Mouse (Mus musculus): ENCODE results near the gene Atp8b5. TPM values are rescaled to one million over a fixed set of nuclear protein-coding genes. Genes with fewer than 3 reads are reported as not detected.

Atp8b5 gene
- not detected for total RNA-seq (2023)

DNA sequence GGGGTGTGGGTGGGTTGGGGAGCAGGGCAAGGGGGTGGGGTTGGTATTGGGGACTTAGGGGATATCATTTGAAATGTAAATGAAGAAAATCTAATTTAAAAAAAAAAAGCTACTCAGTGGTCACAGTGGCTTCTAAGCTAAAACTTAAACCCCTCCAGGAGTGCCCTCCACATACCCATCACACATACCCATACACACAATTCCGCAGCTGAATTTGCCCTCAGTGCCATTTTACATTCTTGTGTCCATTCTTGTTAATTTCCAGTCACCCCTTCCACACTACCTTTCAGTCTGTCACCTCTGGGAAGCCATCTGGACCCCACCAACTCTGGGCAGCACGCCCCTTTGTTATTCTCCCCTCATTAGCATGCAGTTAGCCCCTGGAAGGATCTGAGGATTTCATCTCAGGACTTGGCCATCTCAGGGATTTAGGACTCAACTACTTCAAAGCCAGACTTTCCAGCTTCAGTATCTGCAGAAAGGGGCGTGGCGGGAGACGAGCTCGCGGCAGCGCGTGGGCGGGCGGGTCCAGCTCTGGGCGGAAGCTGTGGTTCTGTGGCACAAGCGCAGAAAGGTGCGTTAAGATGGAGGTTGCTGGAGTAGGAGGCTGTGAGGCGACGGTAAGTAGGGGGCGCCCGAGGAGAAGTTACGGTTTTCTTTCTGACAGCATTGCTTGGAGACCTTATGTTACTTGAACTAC lies at the start of gene Atp8b5:
Gene Atp8b5, plus strand, starts transcription at position 537 of the 700 bp plus-strand sequence.

DNA sequence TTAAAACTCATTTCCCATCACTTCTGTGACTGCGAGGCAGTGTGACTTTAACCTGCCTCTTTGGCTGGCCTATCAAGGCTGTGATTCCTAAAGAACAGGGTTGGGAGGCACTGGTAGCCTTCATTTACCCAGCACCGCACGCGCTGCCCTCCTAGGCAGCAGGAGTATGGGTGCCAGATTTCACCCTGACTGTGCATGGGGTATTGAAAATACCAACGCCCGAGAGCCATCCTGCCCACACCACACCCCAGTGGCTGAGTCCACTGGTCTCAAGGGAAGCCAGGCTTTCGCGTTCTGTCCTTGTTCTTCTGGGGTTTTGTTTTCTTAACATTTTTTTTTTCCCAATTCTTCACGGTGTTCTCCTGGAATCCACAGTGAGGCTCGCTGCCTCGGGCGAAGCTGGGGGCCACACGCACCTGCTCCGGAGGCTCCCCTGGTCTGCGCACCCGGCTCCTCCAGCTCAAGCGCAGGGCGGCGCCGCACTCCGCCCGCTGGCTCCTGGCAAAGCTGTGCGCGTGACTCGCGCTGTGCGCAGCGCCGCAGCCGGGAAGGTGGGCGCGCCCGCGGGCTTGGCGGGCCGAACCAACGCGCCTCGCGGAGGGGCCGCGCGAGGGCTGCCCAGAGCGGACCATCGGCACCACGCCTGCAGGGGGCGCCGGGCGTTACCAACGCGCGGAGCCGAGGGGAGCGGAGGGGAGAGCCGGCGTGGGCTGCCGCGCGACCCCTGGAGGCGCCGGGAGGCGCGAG lies 114.6 kb downstream of the Atp8b5 start, which contains the start of gene Rusc2:
Gene Rusc2, plus strand, starts transcription at position 572 of the 747 bp plus-strand sequence.

Other genes starting within 250 kb of the Atp8b5 start
- 46.0 TPM for gene Pigo, start 241.3 kb upstream of the Atp8b5 start, total RNA-seq (2023)
- gene Stoml2, start 235.4 kb upstream of the Atp8b5 start, total RNA-seq (2023) = 67.9 TPM
- gene Fam214b, start 220.9 kb upstream of the Atp8b5 start, total RNA-seq (2023) = 8.6 TPM
- gene Unc13b, start 208.2 kb upstream of the Atp8b5 start, total RNA-seq (2023) = 0.80 TPM
- 0.38 TPM for gene Rusc2, start 114.8 kb downstream of the Atp8b5 start, total RNA-seq (2023)
- gene Fam166b, start 162.0 kb downstream of the Atp8b5 start, total RNA-seq (2023) = not detected
- gene Tesk1, start 174.8 kb downstream of the Atp8b5 start, total RNA-seq (2023) = 49.4 TPM
- gene Cd72, start 187.5 kb downstream of the Atp8b5 start, total RNA-seq (2023) = 32.7 TPM
- 77.8 TPM for gene Sit1, start 216.6 kb downstream of the Atp8b5 start, total RNA-seq (2023)
- 35.4 TPM for gene Ccdc107, start 225.7 kb downstream of the Atp8b5 start, total RNA-seq (2023)
- 3.8 TPM for gene Arhgef39, start 232.5 kb downstream of the Atp8b5 start, total RNA-seq (2023)
- not detected for gene Car9, start 239.8 kb downstream of the Atp8b5 start, total RNA-seq (2023)

All from CD4-positive naive resting alpha-beta T cell, adult 57 days (primary cell).